Mouse (Mus musculus) neural tube, embryonic 15.5 days (tissue): ENCODE data around the gene Fam160a2. TPM values are rescaled to one million over a fixed set of nuclear protein-coding genes. Genes with fewer than 3 reads are reported as not detected.

Experiments
- ATAC-seq: fragments of 200-750 bp; cut with Nextera tagmentation; 2 replicates; pipeline ENCODE4 v1.8.0; 2017; ENCODE audit warnings: mild to moderate bottlenecking, moderate TSS enrichment, moderate library complexity; ENCODE audit not compliant: low FRiP score
- H3K27ac ChIP-seq: fragments of 300-500 bp; sonication (generic); replicated peaks from 2 replicates; pipeline ENCODE4 v1.5.1; 2015; ENCODE audit warnings: mild to moderate bottlenecking, inconsistent platforms
- H3K27me3 ChIP-seq: fragments of 300-500 bp; sonication (generic); replicated peaks from 2 replicates; pipeline ENCODE4 v1.6.1; 2015; ENCODE audit warnings: inconsistent platforms
- H3K36me3 ChIP-seq: fragments of 300-500 bp; sonication (generic); 2 replicates; pipeline ENCODE4 v1.6.1; 2015; ENCODE audit warnings: inconsistent platforms
- H3K4me1 ChIP-seq: fragments of 300-500 bp; sonication (generic); 2 replicates; pipeline ENCODE4 v1.6.1; 2015; ENCODE audit warnings: inconsistent platforms
- H3K4me2 ChIP-seq: fragments of 300-500 bp; sonication (generic); 2 replicates; pipeline ENCODE4 v1.6.1; 2015; ENCODE audit warnings: inconsistent platforms, mild to moderate bottlenecking, moderate library complexity
- H3K4me3 ChIP-seq: fragments of 300-500 bp; sonication (generic); replicated peaks from 2 replicates; pipeline ENCODE4 v1.5.1; 2015; ENCODE audit warnings: mild to moderate bottlenecking, inconsistent platforms
- H3K9ac ChIP-seq: fragments of 300-500 bp; sonication (generic); replicated peaks from 2 replicates; pipeline ENCODE4 v1.6.1; 2015; ENCODE audit warnings: mild to moderate bottlenecking, inconsistent platforms
- H3K9me3 ChIP-seq: fragments of 300-500 bp; sonication (generic); replicated peaks from 2 replicates; pipeline ENCODE4 v1.6.1; 2016; ENCODE audit warnings: inconsistent platforms
- WGBS: fragments of 180-500 bp; shearing (Covaris S2); methylation state at CpG from one replicate; pipeline ENCODE4 v1.1.7; 2015; ENCODE audit warnings: mixed read lengths; 5-methylcytosine and 5-hydroxymethylcytosine counted together
- polyA plus RNA-seq: library from polyadenylated mRNA; unstranded; fragments of >200 nt; fragmentation: Nextera tagmentation; extraction: Ambion mirVana; gene quantifications from 2 replicates; pipeline ENCODE4 v1.2.1, GENCODE M21; 2015

Gene Fam160a2
- polyA plus RNA-seq, 1 experiment from 2014 or later = 41.9 TPM

- no peak within 1 kb of the TSS for H3K4me2 ChIP-seq
- H3K27ac ChIP-seq = no peak within 1 kb of the TSS
- WGBS = 57% methylated on average over 1 of the region's 1 CpGs
- no peak within 1 kb of the TSS for H3K4me3 ChIP-seq
- no peak within 1 kb of the TSS for H3K9ac ChIP-seq
- no peak for ATAC-seq
- no peaks in the 10 kb centered on the region for H3K9me3 ChIP-seq
- no peaks in the 10 kb centered on the region for H3K4me1 ChIP-seq
- no peaks in the 10 kb centered on the region for H3K36me3 ChIP-seq
- no peaks in the 10 kb centered on the region for H3K27me3 ChIP-seq
These were observed 57.7 kb downstream of the Fam160a2 start, which contains the start of gene Olfr691 for GRCm38 (mm10) chr7:105342170-105342569. Gene Olfr691, minus strand, starts transcription at chr7:105342270.

GRCm38 (mm10) chr7:105334004-105334403 lies 65.8 kb downstream of the Fam160a2 start, which contains the start of gene Olfr690:
Gene Olfr690, minus strand, starts transcription at chr7:105334104.
- no peak for ATAC-seq
- no peaks in the 10 kb centered on the region for H3K9me3 ChIP-seq
- H3K27me3 ChIP-seq = no peaks in the 10 kb centered on the region
- no peak within 1 kb of the TSS for H3K4me2 ChIP-seq
- no peak within 1 kb of the TSS for H3K27ac ChIP-seq
- no peak within 1 kb of the TSS for H3K4me3 ChIP-seq
- no peaks in the 10 kb centered on the region for H3K4me1 ChIP-seq
- WGBS = 79% methylated on average over 1 of the region's 1 CpGs
- H3K36me3 ChIP-seq = no peaks in the 10 kb centered on the region
- no peak within 1 kb of the TSS for H3K9ac ChIP-seq

DNA sequence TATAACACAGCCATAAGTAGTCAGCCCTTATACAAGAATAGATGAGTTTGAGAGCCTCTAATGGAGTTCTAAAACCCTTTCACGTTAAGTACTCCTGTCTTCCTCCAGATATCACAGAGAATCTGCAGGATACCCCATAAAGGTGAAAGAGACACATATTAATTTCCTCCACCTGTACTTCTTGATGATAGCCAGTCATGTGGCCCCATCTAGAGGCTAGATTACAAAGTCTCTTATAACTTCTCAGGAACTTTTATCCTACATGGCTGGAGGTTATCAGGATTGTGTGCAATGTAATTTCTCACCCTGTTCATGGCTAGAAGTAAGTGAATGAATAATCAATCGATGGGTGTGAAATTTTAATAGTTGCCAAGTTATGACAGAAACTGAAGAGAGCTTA lies 74.6 kb downstream of the Fam160a2 start:
- Histone ChIP-seq H3K9me3 (no peaks in the 10 kb centered on the region), H3K27me3 (no peaks in the 10 kb centered on the region), H3K9ac (no peak overlapping the region), H3K36me3 (no peaks in the 10 kb centered on the region), H3K4me2 (no peak overlapping the region), H3K4me3 (no peak overlapping the region), H3K27ac (no peak overlapping the region), H3K4me1 (no peaks in the 10 kb centered on the region)
- WGBS = 76% methylated on average over 2 of the region's 2 CpGs
- ATAC-seq = no peak

Other genes with a start within 250 kb of the Fam160a2 start
- gene Olfr684, start 236.4 kb downstream of the Fam160a2 start, polyA plus RNA-seq = not detected in 2 replicates
- not detected in 2 replicates for gene Olfr685, start 214.0 kb downstream of the Fam160a2 start, polyA plus RNA-seq
- not detected in 2 replicates for gene Olfr686, start 192.6 kb downstream of the Fam160a2 start, polyA plus RNA-seq
- not detected in 2 replicates for gene Olfr688, start 112.0 kb downstream of the Fam160a2 start, polyA plus RNA-seq
- not detected in 2 replicates for gene Olfr689, start 88.9 kb downstream of the Fam160a2 start, polyA plus RNA-seq
- not detected in 2 replicates for gene Olfr690, start 66.0 kb downstream of the Fam160a2 start, polyA plus RNA-seq
- 0.23 and 0.26 TPM in 2 replicates for gene Olfr691, start 57.8 kb downstream of the Fam160a2 start, polyA plus RNA-seq
- not detected in 2 replicates for gene Olfr692, start 31.8 kb downstream of the Fam160a2 start, polyA plus RNA-seq
- gene Gm5901, start 25.0 kb downstream of the Fam160a2 start, polyA plus RNA-seq = not detected in 2 replicates
- 0.08 and 0.09 TPM in 2 replicates for gene Cnga4, start 4.5 kb upstream of the Fam160a2 start, polyA plus RNA-seq
- 5.3 and 6.2 TPM in 2 replicates for gene Cckbr, start 25.7 kb upstream of the Fam160a2 start, polyA plus RNA-seq
- gene Cavin3, start 82.2 kb upstream of the Fam160a2 start, polyA plus RNA-seq = 34.6 and 39.9 TPM in 2 replicates
- 83.2 and 91.4 TPM in 2 replicates for gene Smpd1, start 154.3 kb upstream of the Fam160a2 start, polyA plus RNA-seq
- 248 and 299 TPM in 2 replicates for gene Apbb1, start 181.6 kb upstream of the Fam160a2 start, polyA plus RNA-seq
- 0.36 and 0.59 TPM in 2 replicates for gene Hpx, start 200.1 kb upstream of the Fam160a2 start, polyA plus RNA-seq
- 91.6 and 107 TPM in 2 replicates for gene Trim3, start 233.5 kb upstream of the Fam160a2 start, polyA plus RNA-seq
- gene Timm10b, start 240.0 kb upstream of the Fam160a2 start, polyA plus RNA-seq = 163 and 179 TPM in 2 replicates
- gene Arfip2, start 240.4 kb upstream of the Fam160a2 start, polyA plus RNA-seq = 82.0 and 89.0 TPM in 2 replicates
- 16.4 and 16.6 TPM in 2 replicates for gene Gm45799, start 240.5 kb upstream of the Fam160a2 start, polyA plus RNA-seq